Mouse (Mus musculus) neural tube, embryonic 15.5 days (tissue): ENCODE results near the gene Prdm13. TPM values are rescaled to one million over a fixed set of nuclear protein-coding genes. Genes with fewer than 3 reads are reported as not detected.

Experiments used
- ATAC-seq: fragments of 200-750 bp; cut with Nextera tagmentation; 2 replicates; pipeline ENCODE4 v1.8.0; 2017; ENCODE audit warnings: mild to moderate bottlenecking, moderate TSS enrichment, moderate library complexity; ENCODE audit not compliant: low FRiP score
- H3K27ac ChIP-seq: fragments of 300-500 bp; sonication (generic); replicated peaks from 2 replicates; pipeline ENCODE4 v1.5.1; 2015; ENCODE audit warnings: mild to moderate bottlenecking, inconsistent platforms
- H3K27me3 ChIP-seq: fragments of 300-500 bp; sonication (generic); replicated peaks from 2 replicates; pipeline ENCODE4 v1.6.1; 2015; ENCODE audit warnings: inconsistent platforms
- H3K36me3 ChIP-seq: fragments of 300-500 bp; sonication (generic); 2 replicates; pipeline ENCODE4 v1.6.1; 2015; ENCODE audit warnings: inconsistent platforms
- H3K4me1 ChIP-seq: fragments of 300-500 bp; sonication (generic); 2 replicates; pipeline ENCODE4 v1.6.1; 2015; ENCODE audit warnings: inconsistent platforms
- H3K4me2 ChIP-seq: fragments of 300-500 bp; sonication (generic); 2 replicates; pipeline ENCODE4 v1.6.1; 2015; ENCODE audit warnings: inconsistent platforms, mild to moderate bottlenecking, moderate library complexity
- H3K4me3 ChIP-seq: fragments of 300-500 bp; sonication (generic); replicated peaks from 2 replicates; pipeline ENCODE4 v1.5.1; 2015; ENCODE audit warnings: mild to moderate bottlenecking, inconsistent platforms
- H3K9ac ChIP-seq: fragments of 300-500 bp; sonication (generic); replicated peaks from 2 replicates; pipeline ENCODE4 v1.6.1; 2015; ENCODE audit warnings: mild to moderate bottlenecking, inconsistent platforms
- H3K9me3 ChIP-seq: fragments of 300-500 bp; sonication (generic); replicated peaks from 2 replicates; pipeline ENCODE4 v1.6.1; 2016; ENCODE audit warnings: inconsistent platforms
- WGBS: fragments of 180-500 bp; shearing (Covaris S2); methylation state at CpG from one replicate; pipeline ENCODE4 v1.1.7; 2015; ENCODE audit warnings: mixed read lengths; 5-methylcytosine and 5-hydroxymethylcytosine counted together
- polyA plus RNA-seq: library from polyadenylated mRNA; unstranded; fragments of >200 nt; fragmentation: Nextera tagmentation; extraction: Ambion mirVana; gene quantifications from 2 replicates; pipeline ENCODE4 v1.2.1, GENCODE M21; 2015

The Prdm13 gene
- 0.18 and 0.24 TPM in 2 replicates for polyA plus RNA-seq

- Histone ChIP-seq H3K4me1 (peaks cover 26% of the 10 kb centered on the region), H3K4me3 (peak within 1 kb of the TSS; percentile 26), H3K27me3 (peaks cover 86% of the 10 kb centered on the region), H3K9ac (no peak within 1 kb of the TSS), H3K4me2 (peak within 1 kb of the TSS; percentile 44), H3K9me3 (no peaks in the 10 kb centered on the region), H3K36me3 (no peaks in the 10 kb centered on the region), H3K27ac (no peak within 1 kb of the TSS)
- under 1% methylated on average over 38 of the region's 38 CpGs for WGBS
- peak; percentile 58 for ATAC-seq
These were observed at the start of gene Prdm13 for GRCm38 (mm10) chr4:21685595-21686091. Prdm13 (minus strand) TSS chr4:21685963.

GRCm38 (mm10) chr4:21727615-21728165 is 41.9 kb upstream of the Prdm13 start, which contains the start of gene Ccnc:
Ccnc (plus strand) TSS chr4:21727701.
- peak within 1 kb of the TSS; percentile 88 for H3K27ac ChIP-seq
- H3K4me2 ChIP-seq, result peak within 1 kb of the TSS; percentile 79
- no peaks in the 10 kb centered on the region for H3K9me3 ChIP-seq
- ATAC-seq, result peak; percentile 98
- H3K27me3 ChIP-seq, result no peaks in the 10 kb centered on the region
- peak within 1 kb of the TSS; percentile 78 for H3K9ac ChIP-seq
- peak within 1 kb of the TSS; percentile 90 for H3K4me3 ChIP-seq
- WGBS, result under 1% methylated on average over 37 of the region's 37 CpGs
- H3K36me3 ChIP-seq, result peaks cover under 1% of the 10 kb centered on the region
- peaks cover 14% of the 10 kb centered on the region for H3K4me1 ChIP-seq

- H3K27me3 ChIP-seq, result no peaks in the 10 kb centered on the region
- no peaks in the 10 kb centered on the region for H3K9me3 ChIP-seq
- H3K4me2 ChIP-seq, result peak overlapping the region; percentile 79
- peak overlapping the region; percentile 90 for H3K4me3 ChIP-seq
- under 1% methylated on average over 22 of the region's 22 CpGs for WGBS
- peak; percentile 84 for ATAC-seq
- peak overlapping the region; percentile 78 for H3K9ac ChIP-seq
- H3K27ac ChIP-seq, result peak overlapping the region; percentile 88
- no peaks in the 10 kb centered on the region for H3K36me3 ChIP-seq
- peaks cover 14% of the 10 kb centered on the region for H3K4me1 ChIP-seq
These were observed 41.3 kb upstream of the Prdm13 start for GRCm38 (mm10) chr4:21726912-21727614.

GRCm38 (mm10) chr4:21722752-21723334 is 37.1 kb upstream of the Prdm13 start:
- Histone ChIP-seq H3K4me3 (no peak overlapping the region), H3K36me3 (no peaks in the 10 kb centered on the region), H3K27me3 (no peaks in the 10 kb centered on the region), H3K27ac (no peak overlapping the region), H3K4me1 (no peaks in the 10 kb centered on the region), H3K9me3 (no peaks in the 10 kb centered on the region), H3K9ac (no peak overlapping the region), H3K4me2 (no peak overlapping the region)
- no peak for ATAC-seq
- 46% methylated on average over 7 of the region's 7 CpGs for WGBS

GRCm38 (mm10) chr4:21712147-21712546 is 26.4 kb upstream of the Prdm13 start:
- no peaks in the 10 kb centered on the region for H3K9me3 ChIP-seq
- peak overlapping the region; percentile 49 for H3K4me2 ChIP-seq
- no peaks in the 10 kb centered on the region for H3K4me1 ChIP-seq
- ATAC-seq, result peak; percentile 76
- peaks cover 12% of the 10 kb centered on the region; the same call in 1 of the 2 replicates for H3K27me3 ChIP-seq
- no peak overlapping the region for H3K9ac ChIP-seq
- WGBS, result 7% methylated on average over 13 of the region's 13 CpGs
- H3K4me3 ChIP-seq, result peak overlapping the region; percentile 17; the same call in 1 of the 2 replicates
- H3K36me3 ChIP-seq, result no peaks in the 10 kb centered on the region
- no peak overlapping the region for H3K27ac ChIP-seq

GRCm38 (mm10) chr4:21705046-21705445 is 19.3 kb upstream of the Prdm13 start:
- 56% methylated on average over 1 of the region's 1 CpGs for WGBS
- Histone ChIP-seq H3K9me3 (no peaks in the 10 kb centered on the region), H3K36me3 (no peaks in the 10 kb centered on the region), H3K4me1 (no peaks in the 10 kb centered on the region), H3K4me3 (no peak overlapping the region), H3K4me2 (no peak overlapping the region), H3K9ac (no peak overlapping the region), H3K27ac (no peak overlapping the region), H3K27me3 (0 out of 2 replicates have a peak, but pooled peaks cover 2% of the 10 kb centered on the region)
- ATAC-seq, result no peak

- Histone ChIP-seq H3K27ac (no peak overlapping the region), H3K27me3 (peaks cover 41% of the 10 kb centered on the region), H3K36me3 (no peaks in the 10 kb centered on the region), H3K9me3 (0 out of 2 replicates have a peak, but pooled peaks cover 4% of the 10 kb centered on the region), H3K4me2 (no peak overlapping the region), H3K4me3 (no peak overlapping the region), H3K4me1 (no peaks in the 10 kb centered on the region), H3K9ac (no peak overlapping the region)
- WGBS, result 32% methylated on average over 7 of the region's 7 CpGs
- no peak for ATAC-seq
These were observed 10.0 kb upstream of the Prdm13 start for GRCm38 (mm10) chr4:21695638-21696254.

- H3K4me1 ChIP-seq, result peaks cover 23% of the 10 kb centered on the region
- H3K27ac ChIP-seq, result no peak overlapping the region
- H3K4me2 ChIP-seq, result no peak overlapping the region
- ATAC-seq, result no peak
- H3K9ac ChIP-seq, result no peak overlapping the region
- 0 out of 2 replicates have a peak, but pooled peaks cover 4% of the 10 kb centered on the region for H3K9me3 ChIP-seq
- peaks cover 73% of the 10 kb centered on the region for H3K27me3 ChIP-seq
- WGBS, result 3% methylated on average over 7 of the region's 7 CpGs
- no peak overlapping the region for H3K4me3 ChIP-seq
- no peaks in the 10 kb centered on the region for H3K36me3 ChIP-seq
These were observed 4.5 kb upstream of the Prdm13 start for GRCm38 (mm10) chr4:21690221-21690620.

- Histone ChIP-seq H3K4me3 (peak overlapping the region; percentile 46), H3K4me2 (peak overlapping the region; percentile 89), H3K4me1 (peaks cover 23% of the 10 kb centered on the region), H3K27me3 (peaks cover 75% of the 10 kb centered on the region), H3K36me3 (no peaks in the 10 kb centered on the region), H3K27ac (no peak overlapping the region), H3K9me3 (0 out of 2 replicates have a peak, but pooled peaks cover 4% of the 10 kb centered on the region), H3K9ac (no peak overlapping the region)
- 2% methylated on average over 18 of the region's 18 CpGs for WGBS
- no peak for ATAC-seq
These were observed 3.8 kb upstream of the Prdm13 start for GRCm38 (mm10) chr4:21689492-21689941.

- under 1% methylated on average over 55 of the region's 64 CpGs for WGBS
- peaks cover 81% of the 10 kb centered on the region for H3K27me3 ChIP-seq
- H3K27ac ChIP-seq, result peak overlapping the region; percentile 61
These were observed 3.0 kb upstream of the Prdm13 start for GRCm38 (mm10) chr4:21688703-21689200.

More at GRCm38 (mm10) chr4:21688703-21689200, 3.0 kb upstream of the Prdm13 start:
- peak; percentile 34; the same call in 1 of the 2 replicates for ATAC-seq
- H3K4me1 ChIP-seq, result peaks cover 26% of the 10 kb centered on the region
- H3K9ac ChIP-seq, result peak overlapping the region; percentile 46
- H3K36me3 ChIP-seq, result no peaks in the 10 kb centered on the region
- 0 out of 2 replicates have a peak, but pooled peaks cover 4% of the 10 kb centered on the region for H3K9me3 ChIP-seq
- peak overlapping the region; percentile 89 for H3K4me2 ChIP-seq
- peak overlapping the region; percentile 46 for H3K4me3 ChIP-seq
